Mouse (Mus musculus) CH12.LX (cell line): ENCODE results near the gene Olfr1441.

Experiments used
- CTCF ChIP-seq, 2 experiments: IDR thresholded peaks in 1 of 2; conservative IDR thresholded peaks in 1 of 2; 2 replicates each; pipeline ENCODE4 v1.5.1; 2011 to 2012; ENCODE audit warnings: low read depth in 2 of 2, low read length in 2 of 2, improper control_type of control experiment in 1 of 2, inconsistent platforms in 1 of 2, mild to moderate bottlenecking in 1 of 2, moderate library complexity in 1 of 2
- EP300 ChIP-seq: IDR thresholded peaks from 2 replicates; pipeline ENCODE4 v1.6.1; 2011; ENCODE audit warnings: low read length, improper control_type of control experiment
- HCFC1 ChIP-seq: IDR thresholded peaks from 2 replicates; pipeline ENCODE4 v1.6.1; 2012; ENCODE audit warnings: low read depth, mild to moderate bottlenecking, inconsistent platforms, low read length, improper control_type of control experiment
- MAZ ChIP-seq: IDR thresholded peaks from 2 replicates; pipeline ENCODE4 v1.6.1; 2012; ENCODE audit warnings: low read depth, mild to moderate bottlenecking, inconsistent platforms, low read length, improper control_type of control experiment, moderate library complexity
- MYC ChIP-seq: IDR thresholded peaks from 2 replicates; pipeline ENCODE4 v1.6.1; 2011; ENCODE audit warnings: low read depth, mild to moderate bottlenecking, improper control_type of control experiment, low read length
- NRF1 ChIP-seq: IDR thresholded peaks from 2 replicates; pipeline ENCODE4 v1.6.1; 2014; ENCODE audit warnings: low read depth, mild to moderate bottlenecking, inconsistent platforms, low read length, improper control_type of control experiment, moderate library complexity
- POLR2A ChIP-seq: IDR thresholded peaks from 2 replicates; pipeline ENCODE4 v1.6.1; 2011; ENCODE audit warnings: low read depth, mild to moderate bottlenecking, improper control_type of control experiment, low read length
- POLR2AphosphoS2 ChIP-seq: IDR thresholded peaks from 2 replicates; pipeline ENCODE4 v1.6.1; 2011; ENCODE audit warnings: low read depth, low read length, improper control_type of control experiment
- USF1 ChIP-seq: IDR thresholded peaks from 2 replicates; pipeline ENCODE4 v1.6.1; 2014; ENCODE audit warnings: low read depth, mild to moderate bottlenecking, inconsistent platforms, low read length, improper control_type of control experiment

GRCm38 (mm10) chr19:12417361-12417760, at the start of gene Olfr1441:
- TF ChIP-seq HCFC1, result no peak
- TF ChIP-seq EP300, result no peak
- no peak for TF ChIP-seq POLR2AphosphoS2
- no peak for TF ChIP-seq CTCF (conservative IDR thresholded peaks at IDR 0.05 in 1 of 2, IDR thresholded peaks at IDR 0.05 in 1 of 2; ENCODE audit: low read depth in 2 of 2, low read length in 2 of 2)
- no peak for TF ChIP-seq USF1
- TF ChIP-seq MAZ, result no peak
- no peak for TF ChIP-seq MYC
- no peak for TF ChIP-seq POLR2A
- no peak for TF ChIP-seq NRF1
